Mouse (Mus musculus): ENCODE results near the gene Ltbp1.

DNA sequence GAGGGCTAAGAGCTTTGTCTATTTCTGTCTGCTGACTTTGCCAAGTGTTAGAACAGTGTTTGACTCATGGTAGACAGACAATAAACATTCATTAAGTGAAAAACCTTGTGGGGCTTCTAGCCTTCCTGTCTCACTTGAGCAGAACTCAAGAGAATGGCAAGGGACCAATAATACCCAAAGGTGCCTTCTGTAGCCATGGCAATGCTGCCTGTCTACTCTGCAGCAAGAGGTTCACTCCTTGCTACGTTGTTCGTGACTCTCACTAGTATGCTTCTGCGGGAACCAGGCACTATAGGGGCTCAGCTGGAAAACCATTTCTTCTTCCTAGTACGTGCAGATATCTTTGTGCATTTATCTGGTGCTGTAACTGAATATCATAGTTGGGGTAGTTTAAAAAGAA lies 205.2 kb downstream of the Ltbp1 start:
- TF ChIP-seq NRF1 (IDR thresholded peaks at IDR 0.05; ENCODE audit: low read depth, low read length) (no peak), EP300 (IDR thresholded peaks at IDR 0.05; ENCODE audit: low read length) (no peak), ZC3H11A (IDR thresholded peaks at IDR 0.05; ENCODE audit: low read depth, low read length) (no peak), CTCF (conservative IDR thresholded peaks at IDR 0.05 in 1 of 2, IDR thresholded peaks at IDR 0.05 in 1 of 2; ENCODE audit: low read depth in 2 of 2, low read length in 2 of 2) (no peak), CHD2 (IDR thresholded peaks at IDR 0.05; ENCODE audit: low read length) (no peak), ZNF384 (IDR thresholded peaks at IDR 0.05; ENCODE audit: low read depth, low read length) (no peak), POLR2A (IDR thresholded peaks at IDR 0.05; ENCODE audit: low read depth, low read length) (no peak), USF1 (IDR thresholded peaks at IDR 0.05; ENCODE audit: low read depth, low read length) (no peak), SIN3A (IDR thresholded peaks at IDR 0.05; ENCODE audit: low read length) (no peak), IRF4 (IDR thresholded peaks at IDR 0.05; ENCODE audit: low read depth, low read length) (no peak)

Data from CH12.LX (cell line).